Mouse (Mus musculus) thymus, adult 2 months (tissue): Measurements from ENCODE around the gene Mrpl57. TPM values are rescaled to one million over a fixed set of nuclear protein-coding genes. Genes with fewer than 3 reads are reported as not detected.

Source experiments
- DNase-seq: peaks from one replicate; pipeline ENCODE4 v3.0.0; 2021
- H3K27ac ChIP-seq: fragments of 200-500 bp; 2 replicates; pipeline ENCODE4 v1.5.1; 2012; ENCODE audit warnings: low read length, control low read depth; ENCODE audit not compliant: control insufficient read depth, insufficient read depth
- H3K27me3 ChIP-seq: fragments of 200-500 bp; 2 replicates; pipeline ENCODE4 v1.6.1; 2012; ENCODE audit warnings: mild to moderate bottlenecking, low read length, moderate library complexity, mixed read lengths; ENCODE audit not compliant: control insufficient read depth, insufficient read depth
- H3K36me3 ChIP-seq: fragments of 200-500 bp; 2 replicates; pipeline ENCODE4 v1.6.1; 2012; ENCODE audit warnings: mild to moderate bottlenecking, low read length, moderate library complexity; ENCODE audit not compliant: control insufficient read depth, insufficient read depth
- H3K4me1 ChIP-seq: fragments of 200-500 bp; replicated peaks from 2 replicates; pipeline ENCODE4 v1.6.1; 2012; ENCODE audit warnings: low read length; ENCODE audit not compliant: control insufficient read depth, insufficient read depth
- H3K4me3 ChIP-seq: fragments of 200-500 bp; 2 replicates; pipeline ENCODE4 v1.5.1; 2012; ENCODE audit warnings: mild to moderate bottlenecking, low read length, control low read depth, moderate library complexity; ENCODE audit not compliant: control insufficient read depth, insufficient read depth
- CTCF ChIP-seq: fragments of 200-500 bp; IDR thresholded peaks from 2 replicates; pipeline ENCODE4 v1.5.1; 2012; ENCODE audit warnings: mild to moderate bottlenecking, control low read depth, low read length, moderate library complexity, borderline replicate concordance; ENCODE audit not compliant: control insufficient read depth, poor library complexity, insufficient read depth; ENCODE audit errors: extremely low read depth
- POLR2A ChIP-seq: fragments of 200-500 bp; IDR thresholded peaks from 2 replicates; pipeline ENCODE4 v1.6.1; 2012; ENCODE audit warnings: mild to moderate bottlenecking, low read length, control low read depth, moderate library complexity; ENCODE audit not compliant: control insufficient read depth, poor library complexity, insufficient read depth; ENCODE audit errors: extremely low read depth
- WGBS: fragments of 180-500 bp; shearing (Covaris S2); methylation state at CpG from one replicate; pipeline ENCODE4 v1.1.7; 2018; 5-methylcytosine and 5-hydroxymethylcytosine counted together
- polyA plus RNA-seq: library from polyadenylated mRNA; depleted of rRNA; stranded (reverse); fragments of >200 nt; gene quantifications from 2 replicates; pipeline ENCODE4 v1.2.3, GENCODE M21; 2012; rRNA removed

The Mrpl57 gene
- polyA plus RNA-seq, 1 experiment: 82.1 TPM

DNA sequence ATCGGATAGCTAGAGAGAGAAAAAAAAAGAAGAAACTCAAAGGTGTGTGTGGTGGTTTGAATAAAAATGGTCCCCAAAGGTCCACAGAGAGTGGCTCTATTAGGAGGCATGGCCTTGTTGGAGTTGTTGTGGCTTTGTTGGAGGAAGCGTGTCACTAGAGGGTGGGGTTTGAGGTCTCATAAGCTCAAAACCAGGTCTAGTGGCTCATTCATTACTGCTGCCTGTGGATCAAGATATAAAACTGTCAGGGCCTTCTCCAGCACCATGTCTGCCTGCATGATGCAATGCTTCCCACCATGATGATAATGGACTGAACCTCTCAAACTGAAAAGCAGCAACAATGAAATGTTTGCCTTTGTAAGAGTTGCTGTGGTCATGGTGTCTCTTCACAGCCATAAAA, 32.6 kb downstream of the Mrpl57 start:
- Histone ChIP-seq H3K36me3 (peaks cover 12% of the 10 kb centered on the region; the same call in 1 of the 2 replicates), H3K27me3 (no peaks in the 10 kb centered on the region), H3K27ac (no peak overlapping the region), H3K4me3 (no peak overlapping the region), H3K4me1 (no peaks in the 10 kb centered on the region)
- WGBS: 98% methylated on average over 2 of the region's 2 CpGs
- TF ChIP-seq CTCF: no peak
- no peak for TF ChIP-seq POLR2A
- DNase-seq: no peak

- TF ChIP-seq CTCF (no peak), POLR2A (no peak)
- H3K4me1 ChIP-seq: no peaks in the 10 kb centered on the region
- H3K27ac ChIP-seq: no peak overlapping the region
- no peaks in the 10 kb centered on the region for H3K27me3 ChIP-seq
- no peak for DNase-seq
- H3K36me3 ChIP-seq: peaks cover 12% of the 10 kb centered on the region; the same call in 1 of the 2 replicates
- H3K4me3 ChIP-seq: no peak overlapping the region
These were observed 33.5 kb downstream of the Mrpl57 start for GRCm38 (mm10) chr14:57859520-57859919.

GRCm38 (mm10) chr14:57861987-57862412, 36.0 kb downstream of the Mrpl57 start:
- Histone ChIP-seq H3K36me3 (peaks cover 12% of the 10 kb centered on the region), H3K4me1 (no peaks in the 10 kb centered on the region), H3K4me3 (no peak overlapping the region), H3K27me3 (no peaks in the 10 kb centered on the region), H3K27ac (no peak overlapping the region)
- TF ChIP-seq POLR2A (no peak), CTCF (no peak)
- DNase-seq: no peak
- WGBS: 92% methylated on average over 4 of the region's 4 CpGs

GRCm38 (mm10) chr14:57863129-57863528, 37.1 kb downstream of the Mrpl57 start:
- no peaks in the 10 kb centered on the region for H3K27me3 ChIP-seq
- WGBS: 84% methylated on average over 2 of the region's 2 CpGs
- H3K27ac ChIP-seq: no peak overlapping the region
- H3K4me1 ChIP-seq: no peaks in the 10 kb centered on the region
- no peak overlapping the region for H3K4me3 ChIP-seq
- no peak for DNase-seq
- TF ChIP-seq CTCF (no peak), POLR2A (no peak)
- peaks cover 9% of the 10 kb centered on the region; the same call in 1 of the 2 replicates for H3K36me3 ChIP-seq

- DNase-seq: no peak
- H3K4me1 ChIP-seq: no peaks in the 10 kb centered on the region
- no peak overlapping the region for H3K27ac ChIP-seq
- H3K27me3 ChIP-seq: no peaks in the 10 kb centered on the region
- peaks cover 9% of the 10 kb centered on the region; the same call in 1 of the 2 replicates for H3K36me3 ChIP-seq
- 44% methylated on average over 3 of the region's 3 CpGs for WGBS
- no peak for TF ChIP-seq POLR2A
- TF ChIP-seq CTCF: no peak
- no peak overlapping the region for H3K4me3 ChIP-seq
These were observed 39.2 kb downstream of the Mrpl57 start for GRCm38 (mm10) chr14:57865256-57865655.

- no peak overlapping the region for H3K4me3 ChIP-seq
- no peak overlapping the region for H3K27ac ChIP-seq
- H3K27me3 ChIP-seq: no peaks in the 10 kb centered on the region
- no peak for TF ChIP-seq CTCF
- TF ChIP-seq POLR2A: no peak
- peaks cover 4% of the 10 kb centered on the region; the same call in 1 of the 2 replicates for H3K36me3 ChIP-seq
- H3K4me1 ChIP-seq: no peaks in the 10 kb centered on the region
- DNase-seq: no peak
- 94% methylated on average over 3 of the region's 3 CpGs for WGBS
These were observed 40.7 kb downstream of the Mrpl57 start for GRCm38 (mm10) chr14:57866676-57867276.

DNA sequence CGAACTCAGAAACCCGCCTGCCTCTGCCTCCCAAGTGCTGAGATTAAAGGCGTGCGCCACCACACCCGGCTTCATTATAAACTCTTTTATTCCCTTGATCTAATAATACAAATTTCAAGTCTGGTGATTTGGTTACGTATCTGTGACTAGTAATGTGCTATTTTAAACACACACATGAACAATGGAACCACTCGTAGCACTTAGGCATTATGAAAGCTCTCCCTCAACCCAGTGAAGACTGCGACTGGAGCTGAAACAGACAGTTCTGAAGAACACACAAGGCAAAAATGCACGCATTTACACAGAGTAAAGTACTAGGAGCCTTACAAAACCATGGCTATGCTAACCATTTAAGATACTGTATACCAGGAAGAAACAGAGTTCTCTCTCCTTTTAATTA, 51.9 kb downstream of the Mrpl57 start:
- Histone ChIP-seq H3K27ac (no peak overlapping the region), H3K36me3 (no peaks in the 10 kb centered on the region; the same call in 1 of the 2 replicates), H3K27me3 (no peaks in the 10 kb centered on the region), H3K4me1 (0 out of 2 replicates have a peak, but pooled peaks cover 3% of the 10 kb centered on the region), H3K4me3 (no peak overlapping the region)
- WGBS: 98% methylated on average over 9 of the region's 9 CpGs
- no peak for DNase-seq
- TF ChIP-seq POLR2A (no peak), CTCF (no peak)

Other genes starting within 250 kb of the Mrpl57 start
- gene Xpo4, start 160.8 kb upstream of the Mrpl57 start, polyA plus RNA-seq: 5.9 and 6.9 TPM in 2 replicates
- 0.23 TPM in 1 of 2 replicates, not detected in the other for gene Gm49361, start 80.1 kb upstream of the Mrpl57 start, polyA plus RNA-seq
- 17.1 and 18.2 TPM in 2 replicates for gene Lats2, start 67.8 kb upstream of the Mrpl57 start, polyA plus RNA-seq
- gene Sap18, start 28.1 kb upstream of the Mrpl57 start, polyA plus RNA-seq: 4.9 and 8.6 TPM in 2 replicates
- gene Ska3, start within 50 bp of the Mrpl57 start, polyA plus RNA-seq: 5.9 and 8.3 TPM in 2 replicates
- 11.0 and 12.4 TPM in 2 replicates for gene Zdhhc20, start 64.0 kb downstream of the Mrpl57 start, polyA plus RNA-seq
- gene Micu2, start 173.0 kb downstream of the Mrpl57 start, polyA plus RNA-seq: 16.6 and 20.5 TPM in 2 replicates
- gene Fgf9, start 244.3 kb downstream of the Mrpl57 start, polyA plus RNA-seq: 0.29 and 0.34 TPM in 2 replicates